Mouse (Mus musculus) ES-Bruce4 (cell line): ENCODE data around the gene Crybb2.

Source experiments
- CTCF ChIP-seq: IDR thresholded peaks from one replicate; pipeline ENCODE4 v1.8.1; 2011; ENCODE audit warnings: low read depth, low read length
- EP300 ChIP-seq: IDR thresholded peaks from 2 replicates; pipeline ENCODE4 v1.6.1; 2011; ENCODE audit warnings: low read depth, low read length; ENCODE audit not compliant: insufficient read depth
- POLR2A ChIP-seq: IDR thresholded peaks from one replicate; pipeline ENCODE4 v1.8.1; 2011; ENCODE audit warnings: low read length; ENCODE audit not compliant: insufficient read depth

DNA sequence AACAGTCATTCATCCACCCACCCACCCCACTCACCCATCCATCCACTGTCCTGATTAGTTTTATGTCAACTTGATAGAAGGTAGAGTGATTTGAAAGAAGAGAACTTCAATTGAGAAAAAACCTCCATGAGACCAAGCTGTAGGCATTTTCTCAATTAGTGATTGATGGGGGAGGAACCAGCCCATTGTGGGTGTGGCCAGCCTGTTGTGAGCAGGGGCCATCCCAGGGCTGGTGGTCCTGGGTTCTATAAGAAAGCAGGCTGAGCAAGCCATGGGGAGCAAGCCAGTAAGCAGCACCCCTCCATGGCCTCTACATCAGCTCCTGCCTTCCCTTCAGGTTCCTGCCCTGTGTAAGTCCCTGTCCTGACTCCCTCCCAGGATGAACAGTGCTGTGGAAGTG, at the start of gene Crybb2:
- no peak for TF ChIP-seq CTCF
- TF ChIP-seq POLR2A: no peak
- no peak for TF ChIP-seq EP300
